Mouse (Mus musculus) C2C12 (cell line): ENCODE data around the gene Fam213b. TPM values are rescaled to one million over a fixed set of nuclear protein-coding genes. Genes with fewer than 3 reads are reported as not detected.

Experiments used
- H3K27me3 ChIP-seq: one replicate; pipeline ENCODE4 v1.6.1; 2011; ENCODE audit not compliant: control insufficient read depth, insufficient read depth, insufficient read length
- H3K36me3 ChIP-seq: one replicate; pipeline ENCODE4 v1.6.1; 2011; ENCODE audit not compliant: control insufficient read depth, insufficient read depth
- H3K4me3 ChIP-seq: one replicate; pipeline ENCODE4 v1.5.1; 2011; ENCODE audit warnings: mild to moderate bottlenecking, control low read depth; ENCODE audit not compliant: poor library complexity, insufficient read depth, severe bottlenecking
- H3K79me2 ChIP-seq: one replicate; pipeline ENCODE4 v1.6.1; 2011; ENCODE audit not compliant: control insufficient read depth, insufficient read depth
- H3K79me3 ChIP-seq: one replicate; pipeline ENCODE4 v1.6.1; 2011; ENCODE audit warnings: low read depth, control low read depth
- H3ac ChIP-seq: one replicate; pipeline ENCODE3; 2011; ENCODE audit warnings: low read depth; ENCODE audit not compliant: control insufficient read depth, insufficient read length
- CEBPB ChIP-seq: IDR thresholded peaks from one replicate; pipeline ENCODE4 v1.6.1; 2011; ENCODE audit warnings: low read depth, mild to moderate bottlenecking, control low read depth, moderate library complexity
- CTCF ChIP-seq: IDR thresholded peaks from one replicate; pipeline ENCODE4 v1.5.1; 2011; ENCODE audit not compliant: control insufficient read depth, insufficient read depth, insufficient read length
- FOSL1 ChIP-seq: IDR thresholded peaks from one replicate; pipeline ENCODE4 v1.8.0; 2011; ENCODE audit warnings: mild to moderate bottlenecking, low read length; ENCODE audit not compliant: poor library complexity, insufficient read depth, severe bottlenecking
- MAX ChIP-seq: IDR thresholded peaks from one replicate; pipeline ENCODE4 v1.6.1; 2011; ENCODE audit warnings: mild to moderate bottlenecking, control low read depth
- MYOD1 ChIP-seq: IDR thresholded peaks from one replicate; pipeline ENCODE4 v1.6.1; 2011; ENCODE audit warnings: low read depth; ENCODE audit not compliant: control insufficient read depth, insufficient read length
- MYOG ChIP-seq: IDR thresholded peaks from one replicate; pipeline ENCODE4 v1.6.1; 2011; ENCODE audit not compliant: control insufficient read depth, insufficient read length; ENCODE audit errors: extremely low read depth
- USF1 ChIP-seq: IDR thresholded peaks from one replicate; pipeline ENCODE4 v1.6.1; 2011; ENCODE audit warnings: low read depth, mild to moderate bottlenecking, control low read depth, moderate library complexity
- polyA plus RNA-seq: library from polyadenylated mRNA; unstranded; fragments of >200 nt; fragmentation: generic; extraction: Trizol; gene quantifications from one replicate; pipeline ENCODE4 v1.2.1, GENCODE M21; 2012; ENCODE audit warnings: missing spikeins

Gene Fam213b
- polyA plus RNA-seq, 1 experiment, result 1.9 TPM

DNA sequence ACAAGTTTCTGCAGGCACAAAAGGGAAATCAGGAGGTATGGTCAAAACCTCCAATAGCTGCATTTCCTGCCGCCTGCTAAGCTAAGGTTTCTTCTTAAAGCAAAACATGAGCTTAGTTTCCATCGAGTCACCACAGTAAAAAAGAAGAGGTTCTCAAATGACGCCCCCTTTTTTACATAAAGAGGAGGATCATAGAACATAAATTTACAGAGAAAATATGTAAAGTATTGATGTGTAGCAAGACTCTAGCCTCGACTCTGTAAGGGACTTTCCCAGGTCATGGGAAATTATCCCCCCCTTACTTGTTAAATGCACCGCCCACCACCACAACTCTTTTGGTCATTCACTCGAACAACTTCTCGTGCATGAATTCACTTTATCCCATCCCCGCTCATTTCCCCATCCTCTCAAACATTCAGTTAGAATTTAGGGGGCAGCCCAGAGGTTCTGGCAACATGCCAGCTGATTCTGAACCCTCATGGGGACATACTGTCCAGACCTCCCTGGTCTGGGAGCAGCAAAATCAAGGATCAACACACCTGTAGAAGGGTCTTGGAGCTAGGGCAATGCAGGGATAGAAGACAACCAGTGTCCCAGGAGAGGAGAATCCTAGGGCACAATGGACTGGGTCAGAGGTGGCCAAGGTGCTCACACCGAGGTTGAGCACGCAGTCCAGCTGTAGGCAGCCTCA lies 43.8 kb upstream of the Fam213b start:
- TF ChIP-seq CTCF (no peak), USF1 (no peak), MAX (no peak), CEBPB (no peak), MYOG (no peak), MYOD1 (no peak), FOSL1 (no peak)
- no peaks in the 10 kb centered on the region for H3K79me2 ChIP-seq
- no peaks in the 10 kb centered on the region for H3K79me3 ChIP-seq
- no peak overlapping the region for H3K4me3 ChIP-seq
- no peaks in the 10 kb centered on the region for H3K36me3 ChIP-seq
- peaks cover 3% of the 10 kb centered on the region for H3K27me3 ChIP-seq
- H3ac ChIP-seq, result no peak overlapping the region

DNA sequence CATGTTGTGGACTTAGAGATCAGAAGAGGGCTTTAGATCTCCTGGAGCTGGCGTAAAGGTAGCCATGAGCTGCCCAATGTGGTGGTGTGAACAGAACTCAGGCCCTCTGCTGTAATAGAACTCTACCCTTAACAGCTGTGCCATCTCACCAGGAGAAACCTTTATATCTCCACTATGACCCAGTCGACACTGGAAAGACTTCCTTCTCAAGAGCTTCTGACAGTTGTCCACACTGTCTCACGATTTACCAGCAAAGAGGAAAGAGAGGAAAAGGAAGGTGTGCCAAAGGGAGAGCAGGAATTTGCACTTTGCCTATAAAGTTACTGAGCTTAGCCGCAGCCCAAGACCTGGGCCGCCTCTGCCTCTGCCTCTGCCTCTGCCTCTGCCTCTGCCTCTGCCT lies 42.9 kb upstream of the Fam213b start:
- H3ac ChIP-seq, result no peak overlapping the region
- TF ChIP-seq USF1 (no peak), MAX (no peak), CEBPB (no peak), MYOD1 (no peak)
- H3K36me3 ChIP-seq, result no peaks in the 10 kb centered on the region
- no peaks in the 10 kb centered on the region for H3K79me2 ChIP-seq
- no peak overlapping the region for H3K4me3 ChIP-seq
- H3K27me3 ChIP-seq, result peaks cover 5% of the 10 kb centered on the region
- H3K79me3 ChIP-seq, result no peaks in the 10 kb centered on the region

DNA sequence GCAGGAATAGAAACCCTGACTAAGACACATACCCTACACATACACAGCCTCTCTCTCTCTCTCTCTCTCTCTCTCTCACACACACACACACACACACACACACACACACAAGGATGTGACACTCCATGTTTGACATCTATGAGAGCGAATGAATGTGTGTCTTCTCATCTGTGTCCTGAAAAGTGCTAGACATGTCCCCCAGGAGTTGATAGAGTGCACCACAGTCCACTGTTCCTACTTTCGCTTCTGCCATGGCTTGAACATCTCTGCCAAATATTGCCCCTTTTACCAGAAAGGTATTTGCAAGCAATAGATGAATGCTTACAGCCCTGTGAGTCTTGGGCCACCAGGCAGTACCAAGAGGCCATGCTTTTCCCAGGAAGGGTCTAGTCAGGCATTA lies 41.2 kb upstream of the Fam213b start:
- Histone ChIP-seq H3K79me2 (no peaks in the 10 kb centered on the region), H3K4me3 (no peak overlapping the region), H3ac (no peak overlapping the region), H3K79me3 (no peaks in the 10 kb centered on the region), H3K36me3 (no peaks in the 10 kb centered on the region), H3K27me3 (peaks cover 13% of the 10 kb centered on the region)
- TF ChIP-seq CEBPB, result no peak
- TF ChIP-seq FOSL1, result no peak
- no peak for TF ChIP-seq MAX
- TF ChIP-seq CTCF, result no peak
- no peak for TF ChIP-seq MYOG
- TF ChIP-seq USF1, result no peak
- no peak for TF ChIP-seq MYOD1

DNA sequence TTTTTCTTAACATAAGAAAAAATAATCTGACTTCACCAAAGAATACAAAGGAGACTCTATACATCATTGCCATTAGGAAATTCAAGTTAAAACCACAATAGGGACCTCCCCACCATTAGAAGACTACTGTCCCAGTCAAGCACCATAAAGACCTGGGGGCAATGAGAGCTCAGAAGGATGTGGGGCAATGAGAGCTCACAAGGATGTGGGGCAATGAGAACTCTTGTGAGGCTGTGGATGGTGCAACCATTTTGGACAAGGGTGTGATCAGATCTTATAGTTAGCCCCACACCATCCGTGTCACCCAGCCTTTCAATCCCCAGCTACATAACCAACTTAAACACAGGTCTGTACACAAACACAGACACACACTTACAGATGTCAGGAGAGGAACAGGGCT lies 38.8 kb upstream of the Fam213b start:
- Histone ChIP-seq H3K79me3 (no peaks in the 10 kb centered on the region), H3K27me3 (peaks cover 33% of the 10 kb centered on the region), H3K4me3 (no peak overlapping the region), H3K79me2 (no peaks in the 10 kb centered on the region), H3K36me3 (no peaks in the 10 kb centered on the region), H3ac (no peak overlapping the region)
- no peak for TF ChIP-seq FOSL1
- TF ChIP-seq MYOG, result no peak

DNA sequence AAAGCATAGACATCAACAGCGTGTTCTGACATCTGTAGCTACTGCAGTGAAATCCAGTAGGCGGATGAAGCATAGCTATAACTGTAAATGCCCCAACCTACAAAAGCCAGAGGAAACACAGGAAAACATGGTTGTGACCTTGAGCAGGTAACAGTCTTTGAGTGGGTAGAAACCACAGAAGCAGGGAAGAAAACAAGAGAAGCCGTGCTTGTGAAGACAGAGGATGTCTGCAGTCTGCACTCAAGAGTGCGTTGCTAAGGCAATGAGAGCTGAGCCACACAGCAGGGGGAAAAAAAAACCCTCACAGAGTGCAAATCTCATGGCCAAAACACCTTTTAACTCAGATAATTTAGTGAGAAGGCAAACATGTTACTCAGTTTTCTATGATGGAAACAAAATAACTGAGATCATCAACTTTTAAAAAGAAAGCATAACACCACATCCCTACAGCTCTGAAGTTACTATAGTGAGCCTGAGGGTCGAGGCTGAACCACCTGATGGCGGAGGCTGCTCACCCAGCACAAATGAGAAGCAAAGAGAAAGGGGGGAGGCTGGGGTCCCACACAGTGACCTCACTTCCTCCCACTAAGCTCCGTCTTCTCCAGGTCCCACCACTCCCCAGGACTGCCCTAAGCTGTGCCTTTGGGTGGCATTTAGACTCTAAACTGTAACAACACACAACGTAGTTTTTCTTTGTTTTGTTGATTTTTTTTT lies 37.8 kb upstream of the Fam213b start:
- Histone ChIP-seq H3ac (no peak overlapping the region), H3K36me3 (no peaks in the 10 kb centered on the region), H3K79me2 (no peaks in the 10 kb centered on the region), H3K79me3 (no peaks in the 10 kb centered on the region), H3K4me3 (no peak overlapping the region), H3K27me3 (peaks cover 35% of the 10 kb centered on the region)
- no peak for TF ChIP-seq FOSL1
- no peak for TF ChIP-seq USF1
- no peak for TF ChIP-seq MYOG
- no peak for TF ChIP-seq CEBPB
- TF ChIP-seq CTCF, result no peak
- no peak for TF ChIP-seq MYOD1
- no peak for TF ChIP-seq MAX

DNA sequence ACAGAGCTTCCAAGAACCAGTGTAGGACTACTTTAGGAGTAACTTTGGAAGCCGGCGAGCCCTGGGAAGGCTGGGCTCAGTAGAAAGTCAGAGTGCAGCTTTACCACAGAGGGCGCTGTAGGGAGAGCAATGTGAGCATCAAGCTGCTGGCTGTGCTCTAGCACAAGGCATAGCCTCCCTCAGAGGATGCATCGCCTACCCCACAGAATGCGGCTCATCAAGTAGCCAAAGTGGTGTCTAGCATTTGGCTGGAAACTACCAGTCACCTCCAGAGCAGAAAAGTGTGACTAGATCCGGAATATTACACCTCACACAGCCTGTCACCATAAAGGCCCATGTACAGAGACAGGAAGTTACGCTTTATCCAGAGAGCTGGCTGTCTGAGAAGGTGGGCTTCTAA lies 36.9 kb upstream of the Fam213b start:
- Histone ChIP-seq H3K79me3 (no peaks in the 10 kb centered on the region), H3K4me3 (no peak overlapping the region), H3K27me3 (peaks cover 35% of the 10 kb centered on the region), H3K36me3 (no peaks in the 10 kb centered on the region), H3K79me2 (no peaks in the 10 kb centered on the region), H3ac (no peak overlapping the region)
- TF ChIP-seq MYOG, result no peak
- TF ChIP-seq CEBPB, result no peak
- TF ChIP-seq MAX, result no peak
